Mouse (Mus musculus): ENCODE results near the gene Rad21l. TPM values are rescaled to one million over a fixed set of nuclear protein-coding genes. Genes with fewer than 3 reads are reported as not detected.
"Not testable (repeated sequence)": the region's sequence is repeated elsewhere in the genome, so short reads cannot be mapped to it uniquely, and the experiment has no call there.

Rad21l gene
- polyA plus RNA-seq, 1 experiment from 2014 or later, result not detected

- not testable (repeated sequence) for H3K4me3 ChIP-seq (ENCODE audit: low read depth, low read length); ATAC-seq (replicated peaks; ENCODE audit: insufficient number of reproducible peaks, low FRiP score, low TSS enrichment); H3K27ac ChIP-seq (ENCODE audit: low read depth, low read length); H3K4me1 ChIP-seq (ENCODE audit: control insufficient read depth, insufficient read depth, low read length); H3K9ac ChIP-seq (ENCODE audit: low read depth, low read length); H3K9me3 ChIP-seq (replicated peaks; ENCODE audit: control insufficient read depth, low read length); H3K36me3 ChIP-seq (ENCODE audit: control insufficient read depth, insufficient read depth, low read length); H3K27me3 ChIP-seq (ENCODE audit: control insufficient read depth, insufficient read depth, low read length); H3K4me2 ChIP-seq
- WGBS (ENCODE audit: insufficient replicate concordance), result 64% methylated on average over 6 of the region's 8 CpGs
Measured at GRCm38 (mm10) chr2:151615779-151616178, 52.6 kb downstream of the Rad21l start.

- no peak for ATAC-seq (replicated peaks; ENCODE audit: insufficient number of reproducible peaks, low FRiP score, low TSS enrichment)
- peaks cover 3% of the 10 kb centered on the region; the same call in 1 of the 2 replicates for H3K4me1 ChIP-seq (ENCODE audit: control insufficient read depth, insufficient read depth, low read length)
- no peak overlapping the region for H3K4me3 ChIP-seq (ENCODE audit: low read depth, low read length)
- H3K27me3 ChIP-seq (ENCODE audit: control insufficient read depth, insufficient read depth, low read length), result no peaks in the 10 kb centered on the region; the same call in 1 of the 2 replicates
- 37% methylated on average over 3 of the region's 3 CpGs for WGBS (ENCODE audit: insufficient replicate concordance)
- H3K4me2 ChIP-seq, result no peak overlapping the region
- H3K36me3 ChIP-seq (ENCODE audit: control insufficient read depth, insufficient read depth, low read length), result no peaks in the 10 kb centered on the region
- no peak overlapping the region for H3K9ac ChIP-seq (ENCODE audit: low read depth, low read length)
- no peaks in the 10 kb centered on the region for H3K9me3 ChIP-seq (replicated peaks; ENCODE audit: control insufficient read depth, low read length)
- no peak overlapping the region for H3K27ac ChIP-seq (ENCODE audit: low read depth, low read length)
Measured at GRCm38 (mm10) chr2:151609974-151610373, 58.4 kb downstream of the Rad21l start.

GRCm38 (mm10) chr2:151608435-151608834, 59.9 kb downstream of the Rad21l start:
- no peak overlapping the region for H3K9ac ChIP-seq (ENCODE audit: low read depth, low read length)
- H3K4me1 ChIP-seq (ENCODE audit: control insufficient read depth, insufficient read depth, low read length), result peaks cover 3% of the 10 kb centered on the region; the same call in 1 of the 2 replicates
- H3K36me3 ChIP-seq (ENCODE audit: control insufficient read depth, insufficient read depth, low read length), result no peaks in the 10 kb centered on the region
- no peak overlapping the region for H3K27ac ChIP-seq (ENCODE audit: low read depth, low read length)
- 47% methylated on average over 1 of the region's 1 CpGs for WGBS (ENCODE audit: insufficient replicate concordance)
- H3K4me2 ChIP-seq, result no peak overlapping the region
- H3K4me3 ChIP-seq (ENCODE audit: low read depth, low read length), result no peak overlapping the region
- ATAC-seq (replicated peaks; ENCODE audit: insufficient number of reproducible peaks, low FRiP score, low TSS enrichment), result no peak
- H3K9me3 ChIP-seq (replicated peaks; ENCODE audit: control insufficient read depth, low read length), result no peaks in the 10 kb centered on the region
- H3K27me3 ChIP-seq (ENCODE audit: control insufficient read depth, insufficient read depth, low read length), result no peaks in the 10 kb centered on the region; the same call in 1 of the 2 replicates

GRCm38 (mm10) chr2:151605437-151605987, 62.8 kb downstream of the Rad21l start:
- WGBS (ENCODE audit: insufficient replicate concordance), result 48% methylated on average over 11 of the region's 11 CpGs
- no peaks in the 10 kb centered on the region for H3K36me3 ChIP-seq (ENCODE audit: control insufficient read depth, insufficient read depth, low read length)
- H3K9me3 ChIP-seq (replicated peaks; ENCODE audit: control insufficient read depth, low read length), result no peaks in the 10 kb centered on the region
- H3K4me3 ChIP-seq (ENCODE audit: low read depth, low read length), result no peak overlapping the region
- H3K27me3 ChIP-seq (ENCODE audit: control insufficient read depth, insufficient read depth, low read length), result peaks cover 3% of the 10 kb centered on the region; the same call in 1 of the 2 replicates
- no peak overlapping the region for H3K9ac ChIP-seq (ENCODE audit: low read depth, low read length)
- peaks cover 8% of the 10 kb centered on the region for H3K4me1 ChIP-seq (ENCODE audit: control insufficient read depth, insufficient read depth, low read length)
- no peak overlapping the region for H3K27ac ChIP-seq (ENCODE audit: low read depth, low read length)
- no peak overlapping the region for H3K4me2 ChIP-seq
- no peak; the same call in 1 of the 2 replicates for ATAC-seq (replicated peaks; ENCODE audit: insufficient number of reproducible peaks, low FRiP score, low TSS enrichment)

- H3K27ac ChIP-seq (ENCODE audit: low read depth, low read length), result no peak overlapping the region
- H3K27me3 ChIP-seq (ENCODE audit: control insufficient read depth, insufficient read depth, low read length), result peaks cover 9% of the 10 kb centered on the region; the same call in 1 of the 2 replicates
- WGBS (ENCODE audit: insufficient replicate concordance), result 57% methylated on average over 4 of the region's 4 CpGs
- no peak overlapping the region for H3K4me3 ChIP-seq (ENCODE audit: low read depth, low read length)
- no peaks in the 10 kb centered on the region for H3K9me3 ChIP-seq (replicated peaks; ENCODE audit: control insufficient read depth, low read length)
- no peak for ATAC-seq (replicated peaks; ENCODE audit: insufficient number of reproducible peaks, low FRiP score, low TSS enrichment)
- H3K4me2 ChIP-seq, result no peak overlapping the region
- H3K9ac ChIP-seq (ENCODE audit: low read depth, low read length), result no peak overlapping the region
- H3K36me3 ChIP-seq (ENCODE audit: control insufficient read depth, insufficient read depth, low read length), result no peaks in the 10 kb centered on the region
- peaks cover 9% of the 10 kb centered on the region for H3K4me1 ChIP-seq (ENCODE audit: control insufficient read depth, insufficient read depth, low read length)
Measured at GRCm38 (mm10) chr2:151603630-151604029, 64.7 kb downstream of the Rad21l start.

GRCm38 (mm10) chr2:151602106-151602505, 66.2 kb downstream of the Rad21l start:
- H3K4me1 ChIP-seq (ENCODE audit: control insufficient read depth, insufficient read depth, low read length), result peaks cover 9% of the 10 kb centered on the region
- no peak for ATAC-seq (replicated peaks; ENCODE audit: insufficient number of reproducible peaks, low FRiP score, low TSS enrichment)
- no peak overlapping the region for H3K27ac ChIP-seq (ENCODE audit: low read depth, low read length)
- no peaks in the 10 kb centered on the region for H3K9me3 ChIP-seq (replicated peaks; ENCODE audit: control insufficient read depth, low read length)
- WGBS (ENCODE audit: insufficient replicate concordance), result 52% methylated on average over 4 of the region's 4 CpGs
- no peaks in the 10 kb centered on the region for H3K36me3 ChIP-seq (ENCODE audit: control insufficient read depth, insufficient read depth, low read length)
- no peak overlapping the region for H3K9ac ChIP-seq (ENCODE audit: low read depth, low read length)
- H3K27me3 ChIP-seq (ENCODE audit: control insufficient read depth, insufficient read depth, low read length), result peaks cover 9% of the 10 kb centered on the region; the same call in 1 of the 2 replicates
- H3K4me2 ChIP-seq, result no peak overlapping the region
- no peak overlapping the region for H3K4me3 ChIP-seq (ENCODE audit: low read depth, low read length)

GRCm38 (mm10) chr2:151598068-151598467, 70.3 kb downstream of the Rad21l start:
- H3K27me3 ChIP-seq (ENCODE audit: control insufficient read depth, insufficient read depth, low read length), result peaks cover 9% of the 10 kb centered on the region; the same call in 1 of the 2 replicates
- no peaks in the 10 kb centered on the region for H3K9me3 ChIP-seq (replicated peaks; ENCODE audit: control insufficient read depth, low read length)
- H3K27ac ChIP-seq (ENCODE audit: low read depth, low read length), result no peak overlapping the region
- peaks cover 5% of the 10 kb centered on the region; the same call in 1 of the 2 replicates for H3K4me1 ChIP-seq (ENCODE audit: control insufficient read depth, insufficient read depth, low read length)
- no peak for ATAC-seq (replicated peaks; ENCODE audit: insufficient number of reproducible peaks, low FRiP score, low TSS enrichment)
- H3K4me2 ChIP-seq, result no peak overlapping the region
- no peaks in the 10 kb centered on the region for H3K36me3 ChIP-seq (ENCODE audit: control insufficient read depth, insufficient read depth, low read length)
- no peak overlapping the region for H3K4me3 ChIP-seq (ENCODE audit: low read depth, low read length)
- H3K9ac ChIP-seq (ENCODE audit: low read depth, low read length), result no peak overlapping the region
- 62% methylated on average over 2 of the region's 2 CpGs for WGBS (ENCODE audit: insufficient replicate concordance)
